Comparison of ENCODE assay signal across 19 mouse cellular contexts in genomic region chr13:38133016-38133528, GRCm38 (mm10). TPM values are rescaled to one million over a fixed set of nuclear protein-coding genes. Genes with fewer than 3 reads are reported as not detected.
"Had no signal": no experiment of that assay in that cellular context is flagged by ENCODE, and none has a peak within 500 bp of the region (broad histone marks: within the 10 kb centered on the region; RNA-seq: fewer than 3 reads in every experiment).

No protein-coding gene starts in this region.

- H3K4me3 ChIP-seq: midbrain, embryonic 10.5 days; midbrain, embryonic 12.5 days; myocyte; neural tube, embryonic 13.5 days; neural tube, embryonic 15.5 days had no signal

- DNase-seq: lung, adult 18-20 months; lung, embryonic 14.5 days; lung, postnatal 10 days; lung, postnatal 4 days; midbrain, embryonic 14.5 days; retina, postnatal 1 day; right cerebral cortex, adult 18-20 months; right cerebral cortex, postnatal 25 days; right cerebral cortex, postnatal 4 days; spleen, adult 18-20 months; thymus, adult 18-20 months; thymus, postnatal 14 days; thymus, postnatal 4 days had no signal

- H3K27ac ChIP-seq: midbrain, embryonic 10.5 days; midbrain, embryonic 12.5 days; neural tube, embryonic 13.5 days; neural tube, embryonic 15.5 days had no signal

- H3K9ac ChIP-seq: lung, embryonic 14.5 days; midbrain, embryonic 12.5 days; neural tube, embryonic 13.5 days; neural tube, embryonic 15.5 days had no signal

- H3K36me3 ChIP-seq: midbrain, embryonic 10.5 days; midbrain, embryonic 12.5 days; neural tube, embryonic 13.5 days; neural tube, embryonic 15.5 days had no signal

- H3K27me3 ChIP-seq: midbrain, embryonic 12.5 days; neural tube, embryonic 13.5 days; neural tube, embryonic 15.5 days had no signal

- H3K9me3 ChIP-seq: midbrain, embryonic 10.5 days; midbrain, embryonic 12.5 days; neural tube, embryonic 13.5 days; neural tube, embryonic 15.5 days had no signal

- H3K4me1 ChIP-seq: midbrain, embryonic 10.5 days; midbrain, embryonic 12.5 days; neural tube, embryonic 13.5 days; neural tube, embryonic 15.5 days had no signal

RNA-seq across cellular contexts. Expression of gene Dsp, which starts 18.0 kb away (rescaled TPM):
- total RNA-seq: megakaryocyte-erythroid progenitor cell, adult 5-6 weeks had no signal
- polyA plus RNA-seq: myocyte had no signal
